Mouse (Mus musculus): ENCODE measurements around the gene 4930595D18Rik. TPM values are rescaled to one million over a fixed set of nuclear protein-coding genes. Genes with fewer than 3 reads are reported as not detected.

Gene 4930595D18Rik
- polyA plus RNA-seq, 1 experiment from 2014 or later: not detected

GRCm38 (mm10) chr12:111152981-111153710 lies 31.1 kb downstream of the 4930595D18Rik start:
- Histone ChIP-seq H3K4me3 (replicated peaks) (no peak overlapping the region), H3K36me3 (replicated peaks) (no peaks in the 10 kb centered on the region), H3K27ac (replicated peaks) (no peak overlapping the region), H3K27me3 (no peaks in the 10 kb centered on the region), H3K4me2 (no peak overlapping the region), H3K9me3 (replicated peaks) (no peaks in the 10 kb centered on the region), H3K9ac (no peak overlapping the region), H3K4me1 (replicated peaks) (peaks cover 60% of the 10 kb centered on the region)
- no peak for ATAC-seq (ENCODE audit: insufficient read depth)
- WGBS (ENCODE audit: insufficient replicate concordance): 63% methylated on average over 7 of the region's 7 CpGs

- 65% methylated on average over 6 of the region's 6 CpGs for WGBS (ENCODE audit: insufficient replicate concordance)
- no peak for ATAC-seq (ENCODE audit: insufficient read depth)
- Histone ChIP-seq H3K9me3 (replicated peaks) (no peaks in the 10 kb centered on the region), H3K27ac (replicated peaks) (no peak overlapping the region), H3K4me2 (no peak overlapping the region), H3K4me3 (replicated peaks) (no peak overlapping the region), H3K27me3 (no peaks in the 10 kb centered on the region), H3K4me1 (replicated peaks) (peaks cover 54% of the 10 kb centered on the region), H3K9ac (no peak overlapping the region), H3K36me3 (replicated peaks) (no peaks in the 10 kb centered on the region)
Measured at GRCm38 (mm10) chr12:111152579-111152978, 31.7 kb downstream of the 4930595D18Rik start.

- peaks cover 52% of the 10 kb centered on the region for H3K4me1 ChIP-seq (replicated peaks)
- no peaks in the 10 kb centered on the region for H3K36me3 ChIP-seq (replicated peaks)
- no peaks in the 10 kb centered on the region for H3K9me3 ChIP-seq (replicated peaks)
- peak overlapping the region; percentile 68 for H3K27ac ChIP-seq (replicated peaks)
- WGBS (ENCODE audit: insufficient replicate concordance): 29% methylated on average over 5 of the region's 5 CpGs
- peak overlapping the region; percentile 23 for H3K4me2 ChIP-seq
- ATAC-seq (ENCODE audit: insufficient read depth): peak; percentile 94
- H3K27me3 ChIP-seq: no peaks in the 10 kb centered on the region
- no peak overlapping the region for H3K9ac ChIP-seq
- H3K4me3 ChIP-seq (replicated peaks): no peak overlapping the region
Measured at GRCm38 (mm10) chr12:111151422-111152156, 32.7 kb downstream of the 4930595D18Rik start.

- Histone ChIP-seq H3K27me3 (peaks cover 5% of the 10 kb centered on the region; the same call in 1 of the 2 replicates), H3K4me1 (replicated peaks) (peaks cover 55% of the 10 kb centered on the region), H3K9ac (no peak overlapping the region), H3K4me3 (replicated peaks) (no peak overlapping the region), H3K36me3 (replicated peaks) (no peaks in the 10 kb centered on the region), H3K27ac (replicated peaks) (no peak overlapping the region), H3K4me2 (peak overlapping the region; percentile 34), H3K9me3 (replicated peaks) (no peaks in the 10 kb centered on the region)
- 8% methylated on average over 6 of the region's 6 CpGs for WGBS (ENCODE audit: insufficient replicate concordance)
- no peak for ATAC-seq (ENCODE audit: insufficient read depth)
Measured at GRCm38 (mm10) chr12:111150236-111150596, 34.1 kb downstream of the 4930595D18Rik start.

- H3K9ac ChIP-seq: no peak overlapping the region
- no peaks in the 10 kb centered on the region for H3K36me3 ChIP-seq (replicated peaks)
- ATAC-seq (ENCODE audit: insufficient read depth): no peak
- WGBS (ENCODE audit: insufficient replicate concordance): 39% methylated on average over 17 of the region's 17 CpGs
- H3K4me3 ChIP-seq (replicated peaks): no peak overlapping the region
- H3K4me1 ChIP-seq (replicated peaks): peaks cover 58% of the 10 kb centered on the region
- H3K27me3 ChIP-seq: peaks cover 6% of the 10 kb centered on the region; the same call in 1 of the 2 replicates
- no peaks in the 10 kb centered on the region for H3K9me3 ChIP-seq (replicated peaks)
- no peak overlapping the region for H3K27ac ChIP-seq (replicated peaks)
- H3K4me2 ChIP-seq: peak overlapping the region; percentile 34
Measured at GRCm38 (mm10) chr12:111149495-111150235, 34.6 kb downstream of the 4930595D18Rik start.

GRCm38 (mm10) chr12:111145269-111145668 lies 39.0 kb downstream of the 4930595D18Rik start:
- H3K9ac ChIP-seq: no peak overlapping the region
- no peaks in the 10 kb centered on the region for H3K9me3 ChIP-seq (replicated peaks)
- H3K4me2 ChIP-seq: no peak overlapping the region
- no peak overlapping the region for H3K27ac ChIP-seq (replicated peaks)
- peaks cover 27% of the 10 kb centered on the region for H3K4me1 ChIP-seq (replicated peaks)
- no peak overlapping the region for H3K4me3 ChIP-seq (replicated peaks)
- H3K36me3 ChIP-seq (replicated peaks): no peaks in the 10 kb centered on the region
- no peak for ATAC-seq (ENCODE audit: insufficient read depth)
- WGBS (ENCODE audit: insufficient replicate concordance): 56% methylated on average over 9 of the region's 9 CpGs
- peaks cover 6% of the 10 kb centered on the region; the same call in 1 of the 2 replicates for H3K27me3 ChIP-seq

GRCm38 (mm10) chr12:111144598-111144997 lies 39.7 kb downstream of the 4930595D18Rik start:
- WGBS (ENCODE audit: insufficient replicate concordance): 86% methylated on average over 2 of the region's 2 CpGs
- H3K27me3 ChIP-seq: peaks cover 6% of the 10 kb centered on the region; the same call in 1 of the 2 replicates

GRCm38 (mm10) chr12:111143509-111144063 lies 40.7 kb downstream of the 4930595D18Rik start:
- peaks cover 6% of the 10 kb centered on the region; the same call in 1 of the 2 replicates for H3K27me3 ChIP-seq

More at GRCm38 (mm10) chr12:111144598-111144997, 39.7 kb downstream of the 4930595D18Rik start:
- Histone ChIP-seq H3K36me3 (replicated peaks) (no peaks in the 10 kb centered on the region), H3K9ac (no peak overlapping the region), H3K4me3 (replicated peaks) (no peak overlapping the region), H3K9me3 (replicated peaks) (no peaks in the 10 kb centered on the region), H3K4me2 (no peak overlapping the region), H3K4me1 (replicated peaks) (peaks cover 21% of the 10 kb centered on the region), H3K27ac (replicated peaks) (no peak overlapping the region)
- no peak for ATAC-seq (ENCODE audit: insufficient read depth)

GRCm38 (mm10) chr12:111143005-111143508 lies 41.2 kb downstream of the 4930595D18Rik start:
- no peaks in the 10 kb centered on the region for H3K9me3 ChIP-seq (replicated peaks)
- no peak overlapping the region for H3K27ac ChIP-seq (replicated peaks)
- H3K9ac ChIP-seq: no peak overlapping the region
- H3K27me3 ChIP-seq: peaks cover 6% of the 10 kb centered on the region; the same call in 1 of the 2 replicates
- H3K4me2 ChIP-seq: no peak overlapping the region
- 25% methylated on average over 12 of the region's 12 CpGs for WGBS (ENCODE audit: insufficient replicate concordance)
- peaks cover 9% of the 10 kb centered on the region; the same call in 1 of the 2 replicates for H3K4me1 ChIP-seq (replicated peaks)
- no peaks in the 10 kb centered on the region for H3K36me3 ChIP-seq (replicated peaks)
- H3K4me3 ChIP-seq (replicated peaks): no peak overlapping the region
- no peak for ATAC-seq (ENCODE audit: insufficient read depth)

More at GRCm38 (mm10) chr12:111143509-111144063, 40.7 kb downstream of the 4930595D18Rik start:
- H3K4me3 ChIP-seq (replicated peaks): no peak overlapping the region
- peaks cover 12% of the 10 kb centered on the region for H3K4me1 ChIP-seq (replicated peaks)
- WGBS (ENCODE audit: insufficient replicate concordance): 67% methylated on average over 16 of the region's 16 CpGs
- no peaks in the 10 kb centered on the region for H3K36me3 ChIP-seq (replicated peaks)
- no peak overlapping the region for H3K4me2 ChIP-seq
- no peaks in the 10 kb centered on the region for H3K9me3 ChIP-seq (replicated peaks)
- H3K9ac ChIP-seq: no peak overlapping the region
- ATAC-seq (ENCODE audit: insufficient read depth): no peak
- H3K27ac ChIP-seq (replicated peaks): no peak overlapping the region

- Histone ChIP-seq H3K4me1 (replicated peaks) (peaks cover 5% of the 10 kb centered on the region), H3K36me3 (replicated peaks) (no peaks in the 10 kb centered on the region), H3K4me3 (replicated peaks) (no peak overlapping the region), H3K27ac (replicated peaks) (no peak overlapping the region), H3K4me2 (no peak overlapping the region), H3K9ac (no peak overlapping the region), H3K9me3 (replicated peaks) (no peaks in the 10 kb centered on the region), H3K27me3 (no peaks in the 10 kb centered on the region)
- WGBS (ENCODE audit: insufficient replicate concordance): 40% methylated on average over 2 of the region's 2 CpGs
- ATAC-seq (ENCODE audit: insufficient read depth): no peak
Measured at GRCm38 (mm10) chr12:111137079-111137478, 47.2 kb downstream of the 4930595D18Rik start.
